Mouse (Mus musculus) urinary bladder, postnatal 25 days (tissue): ENCODE data around the gene Mxi1.

Experiments used
- DNase-seq: peaks from one replicate; pipeline ENCODE4 v3.0.0; 2022; ENCODE audit warnings: low spot score

Mxi1 gene

GRCm38 (mm10) chr19:53397451-53398233, 87.3 kb downstream of the Mxi1 start:
- no peak for DNase-seq

GRCm38 (mm10) chr19:53399213-53399612, 88.9 kb downstream of the Mxi1 start:
- DNase-seq: no peak

- no peak for DNase-seq
Observed at GRCm38 (mm10) chr19:53400332-53401110, 90.2 kb downstream of the Mxi1 start.

- DNase-seq: no peak
Observed at GRCm38 (mm10) chr19:53402741-53403432, 92.6 kb downstream of the Mxi1 start.

GRCm38 (mm10) chr19:53404219-53404836, 94.0 kb downstream of the Mxi1 start:
- no peak for DNase-seq

GRCm38 (mm10) chr19:53404837-53405356, 94.6 kb downstream of the Mxi1 start:
- no peak for DNase-seq

GRCm38 (mm10) chr19:53405810-53406209, 95.5 kb downstream of the Mxi1 start:
- no peak for DNase-seq

GRCm38 (mm10) chr19:53407350-53407749, 97.0 kb downstream of the Mxi1 start:
- DNase-seq: no peak

GRCm38 (mm10) chr19:53408398-53408797, 98.1 kb downstream of the Mxi1 start:
- DNase-seq: no peak

- DNase-seq: no peak
Observed at GRCm38 (mm10) chr19:53409663-53410307, 99.5 kb downstream of the Mxi1 start.

GRCm38 (mm10) chr19:53412149-53412848, 102.0 kb downstream of the Mxi1 start:
- DNase-seq: no peak

- DNase-seq: no peak
Observed at GRCm38 (mm10) chr19:53413617-53414380, 103.5 kb downstream of the Mxi1 start.

- no peak for DNase-seq
Observed at GRCm38 (mm10) chr19:53414650-53415049, 104.3 kb downstream of the Mxi1 start.

- DNase-seq: no peak
Observed at GRCm38 (mm10) chr19:53415198-53415597, 104.9 kb downstream of the Mxi1 start.

GRCm38 (mm10) chr19:53419834-53420233, 109.5 kb downstream of the Mxi1 start:
- peak; percentile 68 for DNase-seq

- peak; percentile 64 for DNase-seq
Observed at GRCm38 (mm10) chr19:53420924-53421582, 110.7 kb downstream of the Mxi1 start.

GRCm38 (mm10) chr19:53421583-53422188, 111.4 kb downstream of the Mxi1 start:
- no peak for DNase-seq

- DNase-seq: no peak
Observed at GRCm38 (mm10) chr19:53422358-53423308, 112.3 kb downstream of the Mxi1 start.
